Mouse (Mus musculus) liver, adult 2 months (tissue): ENCODE data around the gene Tek.

Experiments used
- CTCF ChIP-seq: fragments of 200-500 bp; IDR thresholded peaks from 2 replicates; pipeline ENCODE4 v1.5.1; 2011; ENCODE audit warnings: low read depth, low read length, control low read depth
- POLR2A ChIP-seq: fragments of 200-500 bp; IDR thresholded peaks from 2 replicates; pipeline ENCODE4 v1.6.1; 2011; ENCODE audit warnings: low read length, control low read depth; ENCODE audit not compliant: insufficient read depth; ENCODE audit errors: extremely low read depth

GRCm38 (mm10) chr4:94837061-94837460 is 98.0 kb downstream of the Tek start:
- TF ChIP-seq POLR2A (no peak), CTCF (no peak)
